In the genomic region with DNA sequence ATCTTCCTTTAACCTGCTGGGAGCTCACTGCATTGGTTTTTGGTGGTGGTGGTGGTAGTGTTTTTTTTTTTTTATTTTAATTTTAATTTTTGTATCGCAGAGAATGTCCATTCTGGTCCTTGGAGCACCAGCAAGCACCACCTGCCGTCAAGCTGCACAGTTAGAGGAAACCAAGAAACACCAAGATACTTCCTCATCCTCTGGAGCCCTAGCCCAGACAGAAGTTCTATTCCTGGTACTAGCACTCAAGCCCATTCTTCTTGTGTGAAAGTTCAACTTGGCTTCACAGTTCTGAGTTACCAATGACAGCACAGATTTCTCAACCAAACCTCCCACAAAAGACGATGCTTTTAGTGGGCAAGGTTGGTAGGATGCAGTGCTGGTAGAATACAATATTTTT, we compare ENCODE assay signal across 17 mouse cellular contexts.
"Had no signal": no experiment of that assay in that cellular context is flagged by ENCODE, and none has a peak within 500 bp of the region (broad histone marks: within the 10 kb centered on the region; RNA-seq: fewer than 3 reads in every experiment).

No protein-coding gene starts in this region.

- DNase-seq: kidney, adult 9 months; kidney, postnatal 36 days; layer of hippocampus, adult 9-11 months; layer of hippocampus, postnatal 36 days; lung, embryonic 14.5 days; lung, postnatal 14 days; right cerebral cortex, adult 18-20 months; right cerebral cortex, postnatal 25 days; thymus, adult 2 months; thymus, postnatal 25 days had no signal

- H3K4me2 ChIP-seq: limb, embryonic 15.5 days; liver, embryonic 12.5 days; lung, embryonic 14.5 days; midbrain, embryonic 11.5 days; midbrain, embryonic 15.5 days; neural tube, embryonic 13.5 days; stomach, embryonic 15.5 days had no signal

- H3K4me1 ChIP-seq: liver, embryonic 12.5 days; midbrain, embryonic 15.5 days; neural tube, embryonic 13.5 days; stomach, embryonic 15.5 days had no signal

- H3K4me3 ChIP-seq: limb, embryonic 15.5 days; liver, embryonic 12.5 days; midbrain, embryonic 15.5 days; neural tube, embryonic 13.5 days; stomach, embryonic 15.5 days had no signal

- ATAC-seq: liver, embryonic 12.5 days; midbrain, embryonic 15.5 days had no signal

- H3K9ac ChIP-seq: limb, embryonic 15.5 days; liver, embryonic 12.5 days; lung, embryonic 14.5 days; midbrain, embryonic 15.5 days; neural tube, embryonic 13.5 days; stomach, embryonic 15.5 days had no signal

- H3K9me3 ChIP-seq: limb, embryonic 15.5 days; liver, embryonic 12.5 days; midbrain, embryonic 15.5 days; neural tube, embryonic 13.5 days; stomach, embryonic 15.5 days had no signal

- H3K36me3 ChIP-seq: limb, embryonic 15.5 days; liver, embryonic 12.5 days; midbrain, embryonic 15.5 days; neural tube, embryonic 13.5 days; stomach, embryonic 15.5 days had no signal

- H3K27ac ChIP-seq: kidney, postnatal 0 days; limb, embryonic 15.5 days; liver, embryonic 12.5 days; midbrain, embryonic 15.5 days; neural tube, embryonic 13.5 days; stomach, embryonic 15.5 days had no signal

- H3K27me3 ChIP-seq: limb, embryonic 15.5 days; liver, embryonic 12.5 days; midbrain, embryonic 15.5 days; neural tube, embryonic 13.5 days; stomach, embryonic 15.5 days had no signal
